In genomic region chr3:126384657-126385438, GRCm38 (mm10) we compare ENCODE assay signal across 10 mouse cellular contexts. TPM values are rescaled to one million over a fixed set of nuclear protein-coding genes. Genes with fewer than 3 reads are reported as not detected.
DNase-seq lines count a peak whose midpoint lies in the region; ATAC-seq and TF ChIP-seq lines count a peak whose summit lies in the region.
"Had no signal": no experiment of that assay in that cellular context is flagged by ENCODE, and none has a peak within 500 bp of the region (broad histone marks: within the 10 kb centered on the region; RNA-seq: fewer than 3 reads in every experiment).

No protein-coding gene starts in this region.

- no peak overlapping the region for H3K4me3 ChIP-seq in olfactory bulb, adult 2 months (ENCODE audit: insufficient read depth, low read depth, low read length)

- H3K4me1 ChIP-seq in olfactory bulb, adult 2 months (ENCODE audit: control insufficient read depth, insufficient read depth, low read length), result 0 out of 2 replicates have a peak, but pooled peaks cover 3% of the 10 kb centered on the region

- DNase-seq in frontal cortex, postnatal 14 days (ENCODE audit: low spot score in 2 of 2), result no peak
- DNase-seq in left cerebral cortex, postnatal 25 days (ENCODE audit: low spot score in 2 of 2), result peak; percentile 21 to 77
- DNase-seq in left cerebral cortex, postnatal 10 days (ENCODE audit: extremely low spot score in 1 of 2, low spot score in 2 of 2), result no peak
- DNase-seq in adrenal gland, postnatal 14 days, result peak; percentile 20
- DNase-seq in gastrocnemius, adult 8-10 months (ENCODE audit: low spot score in 2 of 2), result no peak
- DNase-seq in T-cell, adult 2 months (ENCODE audit: low spot score), result no peak
- DNase-seq: kidney, adult 18-20 months had no signal

- peak overlapping the region; percentile 80 for H3K27ac ChIP-seq in olfactory bulb, adult 2 months (ENCODE audit: insufficient read depth, low read depth, low read length)
- H3K27ac ChIP-seq: liver, embryonic 14.5 days had no signal

- intact Hi-C loops in left cerebral cortex, postnatal 25 days (cut with DNase I), result no loop called here
- intact Hi-C loops in left cerebral cortex, postnatal 10 days (cut with DNase I), result no loop called here

- no peak for TF ChIP-seq POLR2A in olfactory bulb, adult 2 months (IDR thresholded peaks at IDR 0.05; ENCODE audit: insufficient read depth, low read depth, low read length)

- TF ChIP-seq CTCF in olfactory bulb, adult 2 months (IDR thresholded peaks at IDR 0.05; ENCODE audit: insufficient read depth, low read depth, low read length), result no peak

- ATAC-seq in frontal cortex, adult (ENCODE audit: low TSS enrichment), result peak; percentile 100

- WGBS in olfactory bulb, adult 2 months, result 29% methylated on average over 14 of the region's 14 CpGs

RNA-seq across cellular contexts. Expression of gene Arsj, which starts 21.4 kb away (rescaled TPM):
- total RNA-seq in left cerebral cortex, postnatal 25 days (2021), result 1 to 10 TPM; 2.1 to 2.5 TPM
- 1 to 10 TPM; 1.3 TPM for total RNA-seq in left cerebral cortex, postnatal 10 days (2021)
- total RNA-seq in adrenal gland, postnatal 14 days (2021), result 0.26 and 0.56 TPM in 2 replicates
- polyA plus RNA-seq in olfactory bulb, adult 2 months (2012; ENCODE audit: insufficient read depth, insufficient read length, low replicate concordance, missing spikeins), result not detected in 2 replicates
- total RNA-seq in gastrocnemius, adult 8-10 months (2022), result under 1 TPM; 0.08 to 0.22 (median 0.16) TPM
- polyA plus RNA-seq: liver, embryonic 14.5 days had no signal

Comparison
In these comparisons a context has a peak if more than half of its experiments do, and no peak if none do; other contexts are left out.
1. DNase-seq: peak in left cerebral cortex, postnatal 25 days (2 of 2) and adrenal gland, postnatal 14 days (single experiment); none in frontal cortex, postnatal 14 days (0 of 2), left cerebral cortex, postnatal 10 days (0 of 2), gastrocnemius, adult 8-10 months (0 of 2) and T-cell, adult 2 months (single experiment).